Mouse (Mus musculus): ENCODE measurements around the gene Hoxb5.
A peak's percentile ranks its signal among the peaks of the same experiment; 100 is the strongest.

Gene Hoxb5

DNA sequence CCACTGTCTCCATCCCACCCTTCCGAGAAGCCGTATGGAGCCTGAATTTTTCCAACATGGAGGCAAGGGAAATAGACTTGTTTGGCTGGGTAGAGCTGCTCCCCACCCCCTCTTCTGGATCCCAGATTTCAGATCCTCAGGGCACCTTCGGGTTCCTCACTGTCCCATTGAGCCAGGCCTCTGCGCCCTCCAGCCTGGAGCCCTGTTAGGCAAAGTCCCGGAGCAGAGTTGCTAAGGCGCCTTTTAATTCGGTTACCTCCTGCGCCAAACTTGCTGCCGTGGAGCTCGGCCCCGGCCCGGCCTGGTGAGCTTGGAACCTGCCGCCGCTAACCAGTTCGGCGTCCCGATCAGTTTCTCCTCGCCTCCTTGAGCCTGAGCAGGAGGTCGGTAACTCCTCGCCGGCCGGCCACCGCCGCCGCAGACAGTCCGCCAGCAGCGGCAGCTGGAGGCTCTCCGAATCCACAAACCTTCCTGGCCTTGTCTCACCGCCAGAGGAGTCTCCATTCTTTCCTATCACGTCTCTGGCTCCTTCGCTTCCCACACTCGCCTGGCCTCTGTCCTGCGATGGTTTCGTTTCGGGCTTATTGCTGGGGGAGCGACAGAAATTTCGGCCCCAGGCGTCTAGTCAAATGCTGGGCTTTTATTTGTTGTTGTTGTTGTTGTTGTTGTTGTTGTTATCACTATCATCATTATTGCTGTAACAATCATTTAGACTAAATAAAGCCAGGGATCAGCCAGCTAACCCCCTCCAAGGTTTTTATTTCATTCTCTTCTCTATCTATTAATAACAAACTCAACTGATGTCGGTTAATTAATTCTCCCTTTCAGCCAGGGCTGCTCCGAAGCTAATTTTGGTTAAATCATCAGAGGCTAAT lies 38.8 kb downstream of the Hoxb5 start:
- DNase-seq, result peak; percentile 69 to 81

GRCm38 (mm10) chr11:96342576-96342930 lies 39.4 kb downstream of the Hoxb5 start:
- DNase-seq, result no peak

GRCm38 (mm10) chr11:96343206-96343745 lies 40.1 kb downstream of the Hoxb5 start:
- no peak for DNase-seq

- peak; percentile 49 to 84 for DNase-seq
Measured at GRCm38 (mm10) chr11:96344061-96344877, 41.1 kb downstream of the Hoxb5 start.

- no peak for DNase-seq
Measured at GRCm38 (mm10) chr11:96344878-96345159, 41.7 kb downstream of the Hoxb5 start.

DNA sequence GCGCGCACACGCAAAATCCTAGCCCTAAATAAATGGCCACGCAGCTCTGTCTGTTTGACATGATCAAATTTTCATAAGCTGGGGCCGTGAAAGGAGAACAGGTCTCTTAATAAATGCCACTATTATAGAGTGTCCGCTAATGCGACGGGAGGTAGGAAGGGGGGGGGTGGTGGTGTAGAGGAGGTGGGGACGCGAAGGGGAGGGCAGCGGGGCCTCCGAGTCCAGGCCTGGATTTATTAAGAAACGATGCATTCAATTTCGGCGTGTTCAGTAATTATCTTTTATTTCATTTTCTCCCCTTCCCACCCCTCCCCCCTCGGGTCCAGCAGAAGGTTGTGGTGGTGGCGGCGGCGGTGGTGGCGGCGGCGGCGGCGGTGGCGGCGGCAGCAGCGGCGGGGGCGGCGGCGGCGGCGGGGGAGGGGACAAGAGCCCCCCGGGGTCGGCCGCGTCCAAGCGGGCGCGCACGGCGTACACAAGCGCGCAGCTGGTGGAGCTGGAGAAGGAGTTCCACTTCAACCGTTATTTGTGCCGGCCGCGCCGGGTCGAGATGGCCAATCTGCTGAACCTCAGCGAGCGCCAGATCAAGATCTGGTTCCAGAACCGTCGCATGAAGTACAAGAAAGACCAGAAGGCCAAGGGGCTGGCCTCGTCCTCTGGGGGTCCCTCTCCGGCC lies 42.2 kb downstream of the Hoxb5 start:
- DNase-seq, result peak; percentile 57 to 72

GRCm38 (mm10) chr11:96345893-96346806 lies 43.0 kb downstream of the Hoxb5 start:
- DNase-seq, result peak; percentile 79 to 88

DNA sequence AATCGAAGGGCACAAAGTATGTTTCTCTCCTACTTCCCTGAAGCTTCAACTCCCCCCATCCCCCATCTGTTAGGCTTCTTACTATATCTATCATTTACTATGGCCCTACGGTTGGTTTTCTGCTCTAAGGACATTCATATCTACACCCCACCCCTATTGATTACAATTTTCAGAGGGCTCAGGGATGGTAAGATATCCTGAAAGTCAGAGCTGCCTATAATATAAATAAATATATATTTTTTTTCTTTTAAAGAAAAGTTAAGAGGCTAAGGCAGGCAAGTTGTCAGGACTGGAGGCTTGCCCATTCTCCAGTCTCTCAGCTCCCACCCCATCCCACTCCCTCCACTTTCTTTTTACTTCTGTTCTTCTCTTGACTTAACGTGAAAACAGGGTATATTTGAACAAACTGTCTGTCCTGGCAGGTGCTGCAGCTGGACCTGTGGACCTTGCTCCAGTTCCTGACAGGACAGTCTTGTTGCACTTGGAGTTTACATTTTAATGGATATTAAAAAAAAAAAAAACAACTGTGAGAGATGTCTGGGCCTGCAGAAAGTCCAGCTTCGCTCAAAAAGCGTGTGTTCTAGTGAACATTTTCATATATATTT lies 43.9 kb downstream of the Hoxb5 start:
- peak; percentile 52 to 82 for DNase-seq

DNA sequence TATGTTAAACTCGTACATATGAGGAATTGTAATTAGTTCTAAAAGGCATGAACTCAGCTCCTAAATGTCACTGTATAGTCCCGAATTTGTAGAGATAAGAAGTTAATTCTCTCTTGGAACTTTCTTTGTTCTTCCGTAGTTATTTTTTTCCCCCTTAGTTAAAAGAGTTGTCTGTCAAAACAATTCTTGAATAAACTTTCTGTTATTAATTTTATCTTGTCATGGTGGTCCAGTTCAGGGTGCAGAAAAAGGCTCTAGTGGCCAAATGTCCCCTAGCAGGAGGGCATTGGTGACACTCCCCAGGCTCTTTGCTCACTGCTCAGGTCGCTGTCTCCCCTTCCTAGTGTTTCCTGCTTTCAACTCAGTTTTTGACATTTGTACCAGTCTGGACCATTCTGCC lies 44.6 kb downstream of the Hoxb5 start:
- DNase-seq, result no peak

- peak; percentile 91 for DNase-seq
Measured at GRCm38 (mm10) chr11:96348141-96348928, 45.2 kb downstream of the Hoxb5 start.

GRCm38 (mm10) chr11:96348988-96349387 lies 45.9 kb downstream of the Hoxb5 start:
- DNase-seq, result no peak

DNA sequence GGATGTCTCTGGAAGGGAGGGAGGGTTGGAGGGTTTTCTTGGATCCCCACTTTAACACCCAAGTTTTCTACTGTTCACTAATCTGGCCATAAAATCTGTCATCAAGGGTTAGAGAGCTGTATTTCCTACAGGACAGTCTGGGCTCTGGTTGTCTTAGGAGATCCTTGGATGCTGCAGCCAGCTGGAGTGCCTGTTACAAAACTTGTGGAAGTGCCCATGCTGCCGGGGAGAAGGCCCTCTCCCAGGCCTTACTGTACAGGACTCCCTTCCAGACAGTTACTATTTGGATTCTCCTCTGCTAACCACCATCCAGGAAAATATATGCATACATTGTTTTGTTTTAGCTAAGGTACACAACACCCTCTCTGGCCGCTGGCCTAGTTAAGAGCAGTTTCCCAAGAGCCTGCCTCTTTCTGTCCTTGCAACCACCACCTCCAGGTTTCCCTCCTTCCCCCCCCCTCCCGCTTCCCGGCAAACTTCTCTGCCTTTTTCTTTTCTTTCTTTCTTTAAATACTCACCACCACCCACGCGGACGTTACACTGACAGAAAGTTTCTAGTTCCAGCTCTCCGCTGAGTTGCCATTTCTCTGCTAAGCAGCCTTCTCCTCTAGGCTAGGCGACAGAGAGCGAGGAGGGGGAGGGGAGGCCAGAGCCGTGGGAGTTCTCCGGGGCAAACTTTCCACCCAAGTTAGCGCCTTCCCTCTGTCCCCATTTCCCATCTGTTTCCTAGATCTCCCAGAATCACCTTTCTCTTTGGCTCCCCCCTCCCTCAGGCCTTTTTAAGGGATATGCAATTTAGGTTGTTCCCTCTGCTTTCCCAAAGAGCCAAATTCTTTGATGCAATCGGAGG lies 46.6 kb downstream of the Hoxb5 start:
- peak; percentile 74 to 80 for DNase-seq

GRCm38 (mm10) chr11:96350341-96350624 lies 47.1 kb downstream of the Hoxb5 start, which contains the start of gene Hoxb2:
Hoxb2 (plus strand) TSS chr11:96350525.
- DNase-seq, result no peak

GRCm38 (mm10) chr11:96350791-96351190 lies 47.7 kb downstream of the Hoxb5 start:
- no peak for DNase-seq

DNA sequence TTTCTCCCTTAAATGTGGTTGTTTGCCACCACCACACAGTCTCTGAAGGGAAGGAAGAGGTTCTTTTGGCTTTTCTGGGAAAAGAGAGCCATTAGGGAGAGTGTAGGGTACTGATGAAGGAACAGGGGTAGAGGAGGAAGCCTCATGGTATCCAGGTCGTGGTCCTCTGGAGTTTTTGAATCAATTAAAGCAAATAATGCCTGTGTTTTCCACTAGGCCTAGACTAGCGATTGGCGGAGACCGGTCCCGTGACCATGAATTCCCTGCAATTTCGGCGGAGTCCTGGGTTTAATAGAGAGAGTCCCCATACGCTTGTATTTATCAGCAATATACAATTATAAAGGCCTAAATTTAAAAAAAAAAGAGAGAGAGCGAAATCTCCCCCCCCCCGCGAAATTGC lies 48.2 kb downstream of the Hoxb5 start:
- peak; percentile 68 to 87 for DNase-seq

- peak; percentile 76 to 86 for DNase-seq
Measured at GRCm38 (mm10) chr11:96351831-96352230, 48.7 kb downstream of the Hoxb5 start.

DNA sequence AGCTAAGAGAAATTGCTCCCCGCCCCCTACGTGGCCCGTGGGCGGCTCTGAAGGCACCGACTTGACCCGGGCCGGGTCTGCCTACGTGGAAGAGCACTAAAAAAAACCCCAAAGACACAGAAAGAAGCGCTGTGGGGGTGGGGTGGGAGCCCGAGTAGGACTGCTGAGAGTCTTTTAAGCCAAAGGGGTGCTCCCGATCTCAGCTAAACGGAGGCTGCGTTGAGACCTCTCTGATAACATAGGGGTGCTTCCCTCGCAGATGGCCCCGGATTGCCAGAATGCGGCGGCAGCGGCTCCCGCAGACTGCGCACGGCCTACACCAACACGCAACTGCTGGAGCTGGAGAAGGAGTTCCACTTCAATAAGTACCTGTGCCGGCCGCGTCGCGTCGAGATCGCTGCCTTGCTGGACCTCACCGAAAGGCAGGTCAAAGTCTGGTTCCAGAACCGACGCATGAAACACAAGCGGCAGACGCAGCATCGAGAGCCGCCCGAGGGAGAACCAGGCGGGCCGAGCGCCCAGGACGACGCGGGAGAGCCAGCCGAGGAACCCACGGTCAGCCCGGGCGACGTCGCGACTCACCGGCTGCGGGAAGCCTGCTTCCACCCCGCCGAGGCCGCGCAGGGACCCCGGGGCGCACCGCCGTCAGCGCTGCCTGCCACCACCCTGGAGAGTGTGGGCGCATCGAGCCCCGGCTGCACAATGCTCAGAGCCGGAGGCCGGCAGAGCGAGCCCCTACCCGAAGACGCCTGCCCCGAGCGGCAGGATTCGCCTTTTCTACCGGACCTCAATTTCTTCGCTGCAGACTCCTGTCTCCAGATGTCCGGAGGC lies 49.8 kb downstream of the Hoxb5 start:
- DNase-seq, result peak; percentile 75 to 91

DNA sequence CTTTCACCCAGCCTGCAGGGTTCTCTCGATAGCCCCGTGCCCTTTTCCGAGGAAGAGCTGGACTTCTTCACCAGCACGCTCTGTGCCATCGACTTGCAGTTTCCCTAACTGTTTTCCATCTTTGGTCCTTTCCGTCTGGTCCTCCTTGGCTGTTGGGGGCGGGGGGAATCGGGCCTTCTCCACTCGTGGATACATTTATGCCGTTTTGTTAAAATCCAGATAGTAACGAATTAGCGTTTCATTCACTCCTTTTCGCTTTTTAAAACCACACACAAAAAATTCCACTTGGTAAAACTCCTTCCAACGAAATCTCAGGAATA lies 50.3 kb downstream of the Hoxb5 start:
- DNase-seq, result no peak

DNA sequence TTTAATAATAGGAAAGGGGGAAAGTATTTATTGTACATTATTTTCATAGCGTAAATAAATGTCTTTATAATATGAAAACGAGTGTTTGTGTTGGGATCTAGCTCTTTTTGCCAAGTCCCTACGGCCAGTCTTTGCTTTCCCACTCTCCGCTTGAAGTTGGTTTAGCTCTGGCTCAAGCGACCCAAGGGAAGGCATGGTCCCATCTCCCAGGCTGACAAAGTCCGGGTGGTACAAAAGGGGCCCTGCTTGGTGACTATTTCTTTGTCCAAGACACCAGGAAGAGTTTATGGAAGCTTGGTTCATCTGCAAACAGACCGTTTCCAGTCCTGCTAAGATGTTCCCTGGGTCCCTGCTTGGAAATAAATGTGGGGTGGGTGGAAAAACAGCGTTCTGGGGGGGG lies 50.8 kb downstream of the Hoxb5 start:
- DNase-seq, result no peak
